Mouse (Mus musculus) heart, embryonic 16.5 days (tissue): ENCODE measurements around the gene Adamts17. TPM values are rescaled to one million over a fixed set of nuclear protein-coding genes. Genes with fewer than 3 reads are reported as not detected.
A peak's percentile ranks its signal among the peaks of the same experiment; 100 is the strongest.

ENCODE experiments used
- ATAC-seq: fragments of 200-750 bp; cut with Nextera tagmentation; replicated peaks from 2 replicates; pipeline ENCODE4 v1.8.0; 2017; ENCODE audit warnings: moderate number of reproducible peaks; ENCODE audit not compliant: insufficient read depth, low FRiP score; ENCODE audit errors: extremely low read depth
- H3K27ac ChIP-seq: fragments of 300-500 bp; sonication (generic); 2 replicates; pipeline ENCODE4 v1.5.1; 2014; ENCODE audit warnings: mild to moderate bottlenecking, low read length, control low read depth, moderate library complexity
- H3K27me3 ChIP-seq: fragments of 300-500 bp; sonication (generic); 2 replicates; pipeline ENCODE4 v1.6.1; 2014; ENCODE audit warnings: low read length, mixed read lengths; ENCODE audit not compliant: control insufficient read depth, insufficient read depth
- H3K36me3 ChIP-seq: fragments of 300-500 bp; sonication (generic); 2 replicates; pipeline ENCODE4 v1.6.1; 2014; ENCODE audit not compliant: control insufficient read depth, insufficient read depth
- H3K4me1 ChIP-seq: fragments of 300-500 bp; sonication (generic); 2 replicates; pipeline ENCODE4 v1.6.1; 2014; ENCODE audit warnings: low read length, mixed read lengths; ENCODE audit not compliant: control insufficient read depth, insufficient read depth
- H3K4me2 ChIP-seq: fragments of 300-500 bp; sonication (generic); 2 replicates; pipeline ENCODE4 v1.6.1; 2014; ENCODE audit warnings: low read depth, mild to moderate bottlenecking, control low read depth, low read length
- H3K4me3 ChIP-seq: fragments of 300-500 bp; sonication (generic); 2 replicates; pipeline ENCODE4 v1.5.1; 2014; ENCODE audit warnings: mild to moderate bottlenecking, control low read depth, low read length
- H3K9ac ChIP-seq: fragments of 300-500 bp; sonication (generic); 2 replicates; pipeline ENCODE4 v1.6.1; 2014; ENCODE audit warnings: low read length, control low read depth
- H3K9me3 ChIP-seq: fragments of 300-500 bp; sonication (generic); replicated peaks from 2 replicates; pipeline ENCODE4 v1.6.1; 2016; ENCODE audit warnings: low read length; ENCODE audit not compliant: control insufficient read depth
- WGBS: fragments of 180-500 bp; shearing (Covaris S2); extraction: QIAGEN DNeasy Blood & Tissue Kit; methylation state at CpG from one replicate; pipeline ENCODE4 v1.1.7; 2014; 5-methylcytosine and 5-hydroxymethylcytosine counted together
- polyA plus RNA-seq: library from polyadenylated mRNA; unstranded; fragments of >200 nt; fragmentation: Nextera tagmentation; extraction: Ambion mirVana; gene quantifications from 2 replicates; pipeline ENCODE4 v1.2.1, GENCODE M21; 2015

Gene Adamts17
- polyA plus RNA-seq, 1 experiment from 2014 or later = 4.7 TPM

- Histone ChIP-seq H3K4me1 (peaks cover 28% of the 10 kb centered on the region), H3K4me2 (no peak overlapping the region), H3K4me3 (no peak overlapping the region), H3K36me3 (no peaks in the 10 kb centered on the region), H3K9me3 (no peaks in the 10 kb centered on the region), H3K27ac (no peak overlapping the region), H3K9ac (no peak overlapping the region), H3K27me3 (no peaks in the 10 kb centered on the region)
- ATAC-seq = no peak
- WGBS = 87% methylated on average over 3 of the region's 3 CpGs
Observed at GRCm38 (mm10) chr7:66952921-66953320, 113.4 kb downstream of the Adamts17 start.

- 44% methylated on average over 8 of the region's 8 CpGs for WGBS
- Histone ChIP-seq H3K36me3 (no peaks in the 10 kb centered on the region), H3K9ac (no peak overlapping the region), H3K4me2 (no peak overlapping the region), H3K4me3 (no peak overlapping the region), H3K27ac (no peak overlapping the region; the same call in 1 of the 2 replicates), H3K27me3 (no peaks in the 10 kb centered on the region), H3K4me1 (peaks cover 28% of the 10 kb centered on the region), H3K9me3 (no peaks in the 10 kb centered on the region)
- ATAC-seq = no peak
Observed at GRCm38 (mm10) chr7:66954073-66954472, 114.5 kb downstream of the Adamts17 start.

DNA sequence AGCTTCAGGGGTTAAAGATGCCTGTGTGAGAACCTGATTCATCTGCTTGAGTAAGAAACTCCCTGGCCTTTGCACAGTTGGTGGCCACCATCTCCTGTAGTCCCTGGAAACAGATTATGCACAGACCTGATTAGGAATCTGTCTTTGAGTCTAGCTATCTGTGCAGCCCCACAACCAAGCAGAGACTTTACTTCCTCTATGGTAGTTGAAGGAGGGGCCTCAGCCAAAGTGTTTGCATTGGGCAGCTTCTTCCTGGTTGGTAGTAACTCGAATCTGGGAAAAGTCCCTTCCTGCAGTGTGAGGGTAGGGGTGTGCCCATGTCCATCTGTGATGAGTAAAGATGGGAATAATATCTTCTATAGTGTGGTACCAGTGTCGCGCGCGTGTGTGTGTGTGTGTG is 115.2 kb downstream of the Adamts17 start:
- no peak for ATAC-seq
- peak overlapping the region; percentile 55 for H3K27ac ChIP-seq

DNA sequence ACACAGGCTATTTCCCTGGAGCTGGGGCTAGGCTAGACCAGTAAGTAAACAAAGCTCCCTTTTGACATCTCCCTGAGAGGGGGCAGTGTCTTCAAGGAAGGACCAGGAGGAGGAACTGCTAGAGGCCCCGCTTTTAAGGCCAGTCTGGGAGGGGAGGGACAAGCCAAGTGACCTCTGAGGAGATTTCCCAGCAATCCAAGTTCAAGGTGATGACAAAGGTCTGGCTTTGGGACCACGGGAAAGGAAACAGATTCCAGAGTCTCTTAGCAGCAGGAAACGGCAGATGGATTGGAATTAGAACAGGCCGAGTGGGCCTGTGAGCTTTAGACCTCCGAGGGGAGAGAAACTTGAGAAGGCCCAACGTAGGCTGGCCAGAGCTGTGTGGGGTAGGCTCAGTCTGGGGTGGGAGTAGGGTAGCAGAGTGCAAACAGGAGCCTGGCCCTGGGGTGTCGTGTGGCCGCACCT is 116.0 kb downstream of the Adamts17 start:
- Histone ChIP-seq H3K27me3 (no peaks in the 10 kb centered on the region), H3K36me3 (no peaks in the 10 kb centered on the region), H3K9me3 (no peaks in the 10 kb centered on the region), H3K9ac (peak overlapping the region; percentile 34), H3K4me1 (peaks cover 28% of the 10 kb centered on the region), H3K27ac (peak overlapping the region; percentile 92), H3K4me3 (no peak overlapping the region), H3K4me2 (no peak overlapping the region)
- WGBS = 16% methylated on average over 8 of the region's 8 CpGs
- peak; percentile 70 for ATAC-seq

More for the DNA sequence above, 115.2 kb downstream of the Adamts17 start:
- no peaks in the 10 kb centered on the region for H3K36me3 ChIP-seq
- H3K4me2 ChIP-seq = no peak overlapping the region
- H3K4me3 ChIP-seq = no peak overlapping the region
- WGBS = 79% methylated on average over 5 of the region's 5 CpGs
- H3K9me3 ChIP-seq = no peaks in the 10 kb centered on the region
- peaks cover 28% of the 10 kb centered on the region for H3K4me1 ChIP-seq
- H3K9ac ChIP-seq = no peak overlapping the region
- H3K27me3 ChIP-seq = no peaks in the 10 kb centered on the region

DNA sequence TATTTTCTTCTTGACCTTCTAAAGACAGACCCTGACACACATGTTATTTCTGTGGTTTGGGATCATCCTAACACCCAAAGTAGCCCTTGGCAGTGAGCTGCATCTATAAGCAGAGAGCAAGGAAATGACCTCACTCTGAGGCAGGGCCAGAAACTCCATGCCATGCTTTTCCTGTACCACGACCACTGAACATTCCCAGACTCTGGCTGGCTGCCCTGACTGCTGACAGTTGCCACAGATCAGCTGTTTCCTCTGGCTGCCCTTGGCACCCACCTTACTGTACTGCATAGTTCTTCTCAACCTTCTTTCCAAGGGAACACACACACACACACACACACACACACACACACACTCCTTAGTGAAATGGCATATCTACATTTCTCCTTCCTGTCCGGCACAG is 116.4 kb downstream of the Adamts17 start:
- 17% methylated on average over 2 of the region's 2 CpGs for WGBS

GRCm38 (mm10) chr7:66957764-66958163 is 118.2 kb downstream of the Adamts17 start:
- 89% methylated on average over 7 of the region's 7 CpGs for WGBS
- no peaks in the 10 kb centered on the region for H3K27me3 ChIP-seq
- H3K4me3 ChIP-seq = no peak overlapping the region
- H3K27ac ChIP-seq = no peak overlapping the region
- H3K4me2 ChIP-seq = no peak overlapping the region
- no peak overlapping the region for H3K9ac ChIP-seq
- H3K36me3 ChIP-seq = no peaks in the 10 kb centered on the region
- ATAC-seq = no peak
- H3K9me3 ChIP-seq = no peaks in the 10 kb centered on the region
- H3K4me1 ChIP-seq = peaks cover 28% of the 10 kb centered on the region

More for the DNA sequence above, 116.4 kb downstream of the Adamts17 start:
- H3K36me3 ChIP-seq = no peaks in the 10 kb centered on the region
- ATAC-seq = peak; percentile 93
- H3K9ac ChIP-seq = peak overlapping the region; percentile 34; the same call in 1 of the 2 replicates
- H3K9me3 ChIP-seq = no peaks in the 10 kb centered on the region
- peak overlapping the region; percentile 92 for H3K27ac ChIP-seq
- no peak overlapping the region for H3K4me2 ChIP-seq
- H3K27me3 ChIP-seq = no peaks in the 10 kb centered on the region
- peaks cover 28% of the 10 kb centered on the region for H3K4me1 ChIP-seq
- H3K4me3 ChIP-seq = no peak overlapping the region

DNA sequence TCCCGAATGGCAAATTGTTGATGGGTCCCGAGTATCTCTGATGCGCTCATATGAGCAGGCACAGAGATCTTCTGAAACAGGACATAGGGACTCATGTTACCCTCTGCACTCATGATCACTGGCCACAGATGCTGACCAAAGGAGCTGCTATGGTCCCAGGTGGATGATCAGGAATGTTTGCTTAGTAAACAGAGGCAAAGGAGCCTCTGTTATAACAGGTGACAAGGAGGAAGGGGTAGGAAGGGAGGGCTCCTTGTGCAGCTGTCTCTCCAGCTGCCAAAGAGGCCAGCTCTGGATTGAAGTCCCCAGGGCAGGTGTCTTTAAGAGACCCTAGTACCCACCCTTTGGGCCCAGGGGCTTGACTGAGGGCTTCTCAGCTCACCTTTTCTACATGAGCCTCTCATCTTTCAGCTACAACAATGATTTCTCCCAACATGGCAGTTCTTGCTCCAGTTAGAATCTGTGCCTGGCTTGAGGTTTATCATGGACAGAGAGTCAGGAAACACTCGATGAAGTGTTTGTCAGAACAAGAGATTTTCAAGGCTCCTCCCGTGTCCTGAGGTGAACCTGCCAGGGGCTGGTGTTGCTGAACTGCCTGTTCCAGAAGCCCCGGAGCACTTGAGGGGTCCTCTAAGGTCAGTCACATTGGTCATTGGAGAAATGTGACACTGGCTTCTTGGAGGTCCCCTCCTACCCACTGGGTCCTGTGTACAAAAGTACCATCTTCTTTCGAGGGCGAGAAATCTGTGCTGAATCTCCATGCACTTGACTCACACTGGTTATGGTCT is 120.9 kb downstream of the Adamts17 start:
- Histone ChIP-seq H3K4me1 (peaks cover 14% of the 10 kb centered on the region), H3K9me3 (no peaks in the 10 kb centered on the region), H3K27me3 (no peaks in the 10 kb centered on the region), H3K36me3 (no peaks in the 10 kb centered on the region), H3K9ac (no peak overlapping the region), H3K4me3 (no peak overlapping the region), H3K27ac (no peak overlapping the region), H3K4me2 (no peak overlapping the region)
- 64% methylated on average over 8 of the region's 8 CpGs for WGBS
- ATAC-seq = no peak

- Histone ChIP-seq H3K9ac (no peak overlapping the region), H3K4me2 (no peak overlapping the region), H3K36me3 (no peaks in the 10 kb centered on the region), H3K9me3 (no peaks in the 10 kb centered on the region), H3K27me3 (no peaks in the 10 kb centered on the region), H3K4me3 (no peak overlapping the region), H3K4me1 (peaks cover 15% of the 10 kb centered on the region), H3K27ac (no peak overlapping the region)
- ATAC-seq = no peak
- WGBS = 81% methylated on average over 10 of the region's 10 CpGs
Observed at GRCm38 (mm10) chr7:66962736-66963135, 123.2 kb downstream of the Adamts17 start.

GRCm38 (mm10) chr7:66963541-66963940 is 124.0 kb downstream of the Adamts17 start:
- no peak for ATAC-seq
- H3K36me3 ChIP-seq = no peaks in the 10 kb centered on the region
- H3K4me3 ChIP-seq = no peak overlapping the region
- no peak overlapping the region for H3K4me2 ChIP-seq
- WGBS = 53% methylated on average over 8 of the region's 8 CpGs
- no peaks in the 10 kb centered on the region for H3K27me3 ChIP-seq
- H3K9ac ChIP-seq = no peak overlapping the region
- H3K27ac ChIP-seq = no peak overlapping the region
- H3K9me3 ChIP-seq = no peaks in the 10 kb centered on the region
- H3K4me1 ChIP-seq = peaks cover 20% of the 10 kb centered on the region
